8 mouse cellular contexts compared by ENCODE assay signal in genomic region chr12:112797672-112798331, GRCm38 (mm10). TPM values are rescaled to one million over a fixed set of nuclear protein-coding genes. Genes with fewer than 3 reads are reported as not detected.
DNase-seq lines count a peak whose midpoint lies in the region; ATAC-seq and TF ChIP-seq lines count a peak whose summit lies in the region.

No protein-coding gene starts in this region.

- no peak overlapping the region for H3K4me3 ChIP-seq in midbrain, postnatal 0 days (ENCODE audit: low read depth, low read length)
- no peak overlapping the region for H3K4me3 ChIP-seq in midbrain, embryonic 10.5 days

- WGBS in midbrain, postnatal 0 days: 64% methylated on average over 15 of the region's 15 CpGs
- 75% methylated on average over 15 of the region's 15 CpGs for WGBS in midbrain, embryonic 10.5 days

- no peaks in the 10 kb centered on the region for H3K36me3 ChIP-seq in midbrain, postnatal 0 days (ENCODE audit: insufficient read depth, low read length)
- no peaks in the 10 kb centered on the region for H3K36me3 ChIP-seq in midbrain, embryonic 10.5 days

- no peaks in the 10 kb centered on the region for H3K9me3 ChIP-seq in midbrain, postnatal 0 days (ENCODE audit: low read length)
- H3K9me3 ChIP-seq in midbrain, embryonic 10.5 days (replicated peaks): no peaks in the 10 kb centered on the region

- TF ChIP-seq CTCF in midbrain, postnatal 0 days (IDR thresholded peaks at IDR 0.05): no peak

- H3K27me3 ChIP-seq in midbrain, postnatal 0 days (ENCODE audit: insufficient read depth, low read length): peaks cover 7% of the 10 kb centered on the region; the same call in 1 of the 2 replicates
- peaks cover 72% of the 10 kb centered on the region for H3K27me3 ChIP-seq in midbrain, embryonic 10.5 days (ENCODE audit: low read depth, poor library complexity, severe bottlenecking)

- H3K9ac ChIP-seq in midbrain, postnatal 0 days (replicated peaks; ENCODE audit: low read length, poor library complexity, severe bottlenecking): no peak overlapping the region

- H3K4me2 ChIP-seq in midbrain, postnatal 0 days (ENCODE audit: low read depth, low read length, poor library complexity, severe bottlenecking): no peak overlapping the region

- H3K4me1 ChIP-seq in midbrain, postnatal 0 days (ENCODE audit: insufficient read depth, low read length): peaks cover 5% of the 10 kb centered on the region; the same call in 1 of the 2 replicates
- peaks cover 48% of the 10 kb centered on the region for H3K4me1 ChIP-seq in midbrain, embryonic 10.5 days

- no peak for ATAC-seq in midbrain, postnatal 0 days (ENCODE audit: low FRiP score)

- H3K27ac ChIP-seq in midbrain, postnatal 0 days (ENCODE audit: low read depth, low read length): no peak overlapping the region
- H3K27ac ChIP-seq in midbrain, embryonic 10.5 days (replicated peaks): no peak overlapping the region

- peak; percentile 60 for DNase-seq in midbrain, postnatal 0 days (ENCODE audit: low spot score)
- DNase-seq in midbrain, embryonic 10.5 days (ENCODE audit: low spot score): no peak
- peak; percentile 88 for DNase-seq in brain, adult 2 months (ENCODE audit: low read depth, low spot score)
- peak; percentile 79 for DNase-seq in layer of hippocampus, adult 9-11 months
- peak; percentile 62 for DNase-seq in right cerebral cortex, postnatal 25 days
- no peak for DNase-seq in spleen, adult 12 weeks (ENCODE audit: low spot score)
- no peak for DNase-seq in embryo, embryonic 9.5 days (ENCODE audit: extremely low spot score)
- DNase-seq in cerebellum, postnatal 36 days: no peak

RNA-seq across cellular contexts. Expression of gene Ahnak2, which starts 4.7 kb away (rescaled TPM):
- total RNA-seq in midbrain, postnatal 0 days (2014; rRNA removed): 5.1 and 6.1 TPM in 2 replicates
- polyA plus RNA-seq in midbrain, postnatal 0 days (2015; fragmentation: Nextera tagmentation; extraction: Ambion mirVana): 1.6 and 1.9 TPM in 2 replicates
- 0.06 and 0.11 TPM in 2 replicates for polyA plus RNA-seq in midbrain, embryonic 10.5 days (2016; fragmentation: Nextera tagmentation; extraction: Ambion mirVana)

RNA-seq across cellular contexts. Expression of gene Clba1, which starts 10.9 kb away (rescaled TPM):
- total RNA-seq in midbrain, postnatal 0 days (2014; rRNA removed): 13.6 and 23.1 TPM in 2 replicates
- 25.2 and 25.9 TPM in 2 replicates for polyA plus RNA-seq in midbrain, postnatal 0 days (2015; fragmentation: Nextera tagmentation; extraction: Ambion mirVana)
- polyA plus RNA-seq in midbrain, embryonic 10.5 days (2016; fragmentation: Nextera tagmentation; extraction: Ambion mirVana): 13.7 and 14.4 TPM in 2 replicates

RNA-seq across cellular contexts. Expression of gene Cdca4, which starts 31.4 kb away (rescaled TPM):
- total RNA-seq in midbrain, postnatal 0 days (2014; rRNA removed): 19.8 and 22.6 TPM in 2 replicates
- 20.8 and 22.0 TPM in 2 replicates for polyA plus RNA-seq in midbrain, postnatal 0 days (2015; fragmentation: Nextera tagmentation; extraction: Ambion mirVana)
- 178 and 181 TPM in 2 replicates for polyA plus RNA-seq in midbrain, embryonic 10.5 days (2016; fragmentation: Nextera tagmentation; extraction: Ambion mirVana)

RNA-seq across cellular contexts. Expression of gene Pld4, which starts 37.3 kb away (rescaled TPM):
- 12.2 and 12.6 TPM in 2 replicates for total RNA-seq in midbrain, postnatal 0 days (2014; rRNA removed)
- polyA plus RNA-seq in midbrain, postnatal 0 days (2015; fragmentation: Nextera tagmentation; extraction: Ambion mirVana): 8.8 TPM in 2 replicates
- 3.7 and 5.7 TPM in 2 replicates for polyA plus RNA-seq in midbrain, embryonic 10.5 days (2016; fragmentation: Nextera tagmentation; extraction: Ambion mirVana)

Comparison
In these comparisons a context has a peak if more than half of its experiments do, and no peak if none do; other contexts are left out.
1. DNase-seq: peak in midbrain, postnatal 0 days (single experiment), brain, adult 2 months (single experiment), layer of hippocampus, adult 9-11 months (single experiment) and right cerebral cortex, postnatal 25 days (single experiment); none in midbrain, embryonic 10.5 days (single experiment), spleen, adult 12 weeks (single experiment), embryo, embryonic 9.5 days (single experiment) and cerebellum, postnatal 36 days (0 of 2).